Mouse (Mus musculus) thymus, postnatal 10 days (tissue): Measurements from ENCODE around the gene Map6.
"Not testable (repeated sequence)": the region's sequence is repeated elsewhere in the genome, so short reads cannot be mapped to it uniquely, and the experiment has no call there.

Experiments used
- DNase-seq, 2 experiments: peaks; one replicate each; pipeline ENCODE4 v3.0.0; 2021; ENCODE audit warnings: low spot score in 2 of 2

Gene Map6

DNA sequence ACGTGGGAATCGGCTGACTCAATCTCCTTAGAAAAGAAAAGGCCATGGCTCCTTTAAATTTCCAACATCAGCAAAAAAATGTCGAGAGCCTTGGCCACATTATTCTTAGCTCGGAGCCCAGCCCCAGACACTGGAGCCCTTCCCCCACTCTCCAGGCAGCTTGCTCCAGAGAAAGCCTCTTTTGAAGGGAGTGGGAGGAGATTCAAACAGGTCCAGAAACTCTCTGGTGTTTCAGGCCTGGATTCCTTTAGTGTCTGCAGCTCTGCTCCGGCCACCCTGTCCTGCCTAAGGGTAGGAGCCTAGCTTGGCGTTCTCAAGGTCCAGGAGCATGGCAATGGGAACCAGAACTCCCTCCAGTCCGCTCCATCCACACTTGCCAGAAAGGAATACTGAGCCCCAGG lies 88.5 kb downstream of the Map6 start:
- DNase-seq, result no peak

DNA sequence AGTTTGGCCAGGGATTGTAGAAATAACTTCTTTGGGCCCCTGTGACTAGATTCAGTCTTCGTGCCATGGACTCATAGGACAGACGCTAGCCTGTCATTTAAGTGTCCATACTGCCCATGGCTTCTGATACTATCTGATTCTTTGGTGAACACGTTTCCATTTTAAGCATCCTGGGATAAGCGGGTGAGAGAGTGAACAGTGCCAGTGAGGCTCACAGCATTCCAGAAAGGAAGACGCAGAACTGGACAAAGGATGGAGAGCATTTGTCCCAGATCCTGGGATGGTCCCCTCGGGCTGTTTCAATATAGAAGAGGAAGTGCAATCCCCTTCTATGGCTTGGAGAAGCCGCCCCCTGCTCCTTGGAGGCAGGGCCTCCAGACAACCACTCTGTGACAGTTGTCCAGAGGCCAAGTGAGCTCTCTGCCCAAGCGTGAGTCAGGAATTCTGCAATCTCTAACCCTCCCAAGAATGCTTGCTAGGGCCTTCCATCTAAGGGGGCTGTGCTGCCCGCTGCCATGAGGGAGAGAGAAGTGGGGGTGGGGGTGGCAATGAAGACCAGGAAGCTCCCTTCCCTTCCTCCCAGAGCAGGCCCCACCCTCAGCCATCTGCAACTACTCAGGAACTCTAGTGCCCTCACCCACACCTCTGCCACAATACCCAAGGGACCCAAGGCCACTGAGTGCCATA lies 89.1 kb downstream of the Map6 start:
- DNase-seq, result no peak

DNA sequence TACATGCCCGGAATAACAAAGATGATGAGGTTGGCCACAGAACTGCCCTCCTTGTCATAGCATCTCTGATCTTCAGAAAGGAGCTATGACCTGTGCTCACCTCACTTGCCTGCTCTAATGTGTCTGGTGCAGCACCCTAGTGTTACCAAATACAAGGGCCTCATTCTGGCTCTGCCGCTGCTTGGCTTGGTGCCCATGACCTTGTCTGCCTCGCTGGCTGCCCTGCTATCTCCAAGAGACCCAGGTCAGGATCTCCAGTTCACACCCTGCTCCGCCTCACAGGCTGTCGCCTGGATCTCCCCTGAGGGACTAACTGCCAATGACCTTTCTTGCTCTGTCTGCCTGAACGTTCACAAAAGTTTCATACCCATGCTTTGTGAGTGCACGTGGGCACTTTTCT lies 90.0 kb downstream of the Map6 start:
- DNase-seq, result no peak

DNA sequence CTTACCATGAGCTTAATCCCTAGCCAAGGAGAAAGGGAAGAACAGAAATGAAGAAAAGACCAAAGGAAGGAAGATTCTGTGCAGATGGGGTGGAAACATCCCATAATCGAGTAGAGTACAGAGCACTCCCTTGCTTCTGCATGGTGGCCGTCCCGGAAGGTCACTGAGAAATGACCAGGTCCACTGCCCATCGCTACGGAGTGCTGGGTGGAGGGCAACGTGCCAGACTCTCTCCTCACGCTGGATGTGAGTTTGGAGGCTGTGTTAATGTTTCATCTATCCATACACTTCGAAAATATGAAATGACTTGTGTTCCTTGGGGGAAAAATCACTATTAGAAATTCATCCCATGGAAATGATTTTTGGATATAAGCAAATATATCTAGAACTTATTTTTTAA lies 91.1 kb downstream of the Map6 start:
- DNase-seq, result no peak

DNA sequence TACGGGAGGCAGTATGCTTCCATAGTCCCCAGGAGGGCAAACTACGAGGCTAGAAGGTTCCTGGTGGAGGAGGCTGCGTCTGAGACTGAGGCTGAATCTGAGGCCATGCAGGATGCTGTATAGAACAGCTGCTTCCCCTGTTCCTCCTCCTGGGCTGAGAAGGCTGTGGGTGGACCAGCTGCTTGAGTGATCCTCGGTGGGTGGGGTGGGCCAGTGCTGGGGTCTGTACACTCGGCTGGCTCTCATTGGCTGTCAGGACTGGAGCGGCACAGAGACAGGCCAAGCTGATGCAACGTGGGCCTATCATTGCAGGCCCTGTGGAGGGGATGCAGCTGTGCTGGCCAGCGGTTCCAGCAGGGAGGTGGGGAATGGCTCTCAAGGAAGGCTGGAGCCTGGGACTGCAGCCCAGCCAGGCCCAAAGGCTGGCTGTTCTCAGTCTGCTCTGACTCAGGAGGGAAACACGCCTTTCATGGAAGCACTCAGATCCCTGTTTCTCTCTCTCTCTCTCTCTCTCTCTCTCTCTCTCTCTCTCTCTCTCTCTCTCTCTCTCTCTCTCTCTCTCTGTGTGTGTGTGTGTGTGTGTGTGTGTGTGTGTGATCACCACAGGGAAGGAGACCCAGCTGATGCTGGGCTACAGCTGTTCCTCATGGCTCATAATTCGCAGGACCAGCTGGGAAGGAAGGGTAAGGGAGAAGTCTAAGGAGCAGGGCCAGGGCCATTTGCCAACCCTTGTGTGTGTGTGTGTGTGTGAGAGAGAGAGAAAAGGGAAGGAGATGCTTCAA lies 93.0 kb downstream of the Map6 start:
- DNase-seq, result peak; percentile 9 to 22

DNA sequence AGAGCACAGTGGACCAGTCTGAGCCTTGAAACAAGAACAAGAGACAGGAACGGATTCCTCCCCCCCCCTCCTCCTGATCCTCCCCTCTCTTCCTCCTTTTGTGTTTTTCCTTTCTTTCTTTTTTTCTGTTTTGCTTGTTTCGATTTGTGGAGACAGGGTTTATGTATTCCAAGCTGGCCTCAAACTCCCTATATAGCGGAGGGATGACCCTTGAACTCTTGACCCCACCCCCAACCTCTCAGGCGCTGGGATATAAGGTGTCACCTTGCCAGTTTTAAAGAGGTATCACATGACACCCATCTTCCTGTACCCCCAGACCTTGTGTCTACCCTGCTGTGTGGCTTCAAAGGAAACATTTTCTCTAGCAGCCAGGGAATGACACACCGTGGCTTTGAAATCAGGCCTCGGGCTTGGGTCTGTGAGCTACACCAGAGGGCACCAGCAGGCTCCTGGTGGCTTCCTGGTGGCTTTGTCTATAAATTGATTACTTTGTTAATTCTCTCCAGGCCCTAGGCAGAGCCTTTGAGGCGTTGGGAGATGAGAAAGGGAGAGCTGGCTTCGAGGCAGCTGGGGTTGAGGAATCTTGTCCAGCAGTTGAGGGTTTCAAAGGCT lies 93.7 kb downstream of the Map6 start:
- DNase-seq, result no peak

DNA sequence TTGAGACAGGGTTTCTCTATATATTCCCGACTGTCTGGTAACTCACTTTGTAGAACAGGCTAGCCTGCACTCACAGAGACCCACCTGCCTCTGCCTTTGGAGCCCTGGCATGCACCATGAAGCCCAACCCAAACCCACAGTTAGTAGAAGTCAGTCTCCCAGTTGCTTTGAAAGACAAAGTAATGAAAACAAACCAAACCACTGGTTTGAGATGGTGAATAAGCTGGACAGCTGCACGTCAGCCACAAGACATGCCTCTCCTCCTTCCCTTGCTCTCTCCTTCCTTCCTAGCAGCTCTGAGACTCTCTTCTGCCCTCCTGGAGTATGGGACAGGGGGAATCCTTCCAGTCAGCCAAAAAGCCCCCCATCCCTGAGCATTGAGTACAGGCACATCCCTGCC lies 94.9 kb downstream of the Map6 start:
- DNase-seq, result no peak

DNA sequence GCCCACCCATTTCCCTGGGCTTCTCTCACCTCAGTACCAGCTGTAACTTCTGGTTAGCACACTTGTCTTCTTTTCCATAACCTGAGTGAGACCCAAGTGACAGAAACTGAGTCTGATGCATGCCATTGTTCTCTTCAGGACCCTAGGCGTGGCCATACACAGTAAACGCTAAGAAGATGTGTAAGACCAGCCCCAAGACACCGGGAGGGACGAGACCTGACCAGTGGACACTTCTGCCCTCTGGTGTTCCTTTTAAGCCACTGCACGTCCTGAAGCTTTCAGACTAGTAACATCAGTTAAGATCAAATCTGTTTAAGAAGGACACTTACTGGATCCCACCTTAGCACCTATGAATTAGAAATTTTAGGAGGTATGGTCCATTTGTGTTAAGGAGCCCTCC lies 97.8 kb downstream of the Map6 start:
- DNase-seq, result peak in 1 of 2 experiments; percentile 40

DNA sequence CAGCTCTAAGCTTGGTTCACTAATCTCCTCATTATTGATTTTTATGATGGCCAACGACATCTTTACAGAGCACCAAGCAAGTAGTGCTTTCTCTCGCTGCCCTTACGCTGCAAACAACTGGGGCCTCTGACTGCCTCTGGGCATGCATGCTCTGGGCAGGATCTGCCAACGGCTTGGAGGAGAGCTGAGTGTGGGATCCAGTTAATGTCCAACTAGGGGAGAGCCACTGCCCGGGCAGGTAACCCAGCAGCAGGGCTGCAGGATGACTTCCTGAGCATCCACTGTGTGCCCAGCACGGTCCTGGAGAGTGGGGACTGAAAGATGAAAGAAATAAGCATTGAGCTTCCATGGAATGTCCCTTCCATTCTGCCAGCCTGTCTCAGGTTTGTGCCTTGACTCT lies 99.5 kb downstream of the Map6 start:
- DNase-seq, result no peak

DNA sequence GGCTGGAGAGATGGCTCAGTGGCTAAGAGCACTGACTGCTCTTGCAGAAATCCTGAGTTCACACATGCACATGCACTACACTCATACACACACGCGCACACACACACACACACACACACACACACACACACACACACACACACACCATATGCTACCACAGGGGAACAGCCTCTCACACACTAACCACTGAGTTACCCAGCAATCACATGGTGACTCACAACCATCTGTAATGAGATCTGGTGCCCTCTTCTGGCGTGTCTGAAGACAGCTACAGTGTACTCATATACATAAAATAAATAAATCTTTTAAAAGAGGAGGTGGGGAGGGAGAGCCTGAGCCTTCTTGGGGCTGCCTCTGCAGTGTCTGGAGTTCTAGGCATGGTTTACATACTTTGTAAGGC lies 107.1 kb downstream of the Map6 start:
- not testable (repeated sequence) for DNase-seq

DNA sequence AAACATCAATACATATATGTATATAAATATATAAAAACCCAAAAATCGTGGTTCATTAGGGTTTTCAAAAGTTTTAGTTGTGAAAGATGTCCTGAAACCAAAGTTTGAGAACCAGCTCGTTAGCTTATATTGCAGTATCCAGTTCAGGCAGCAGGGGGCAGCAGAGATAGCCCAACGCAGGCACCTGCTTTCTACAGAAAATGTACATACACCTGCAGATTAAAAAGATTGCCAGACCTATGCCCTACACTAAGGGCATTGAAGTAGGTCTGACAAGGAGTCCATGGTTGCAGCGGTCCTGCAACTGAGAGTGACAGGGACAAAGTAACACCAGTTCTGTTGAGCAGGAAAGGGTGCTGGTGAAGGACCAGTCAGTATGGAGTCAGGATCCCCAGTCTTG lies 108.2 kb downstream of the Map6 start:
- DNase-seq, result peak; percentile 59 to 85

DNA sequence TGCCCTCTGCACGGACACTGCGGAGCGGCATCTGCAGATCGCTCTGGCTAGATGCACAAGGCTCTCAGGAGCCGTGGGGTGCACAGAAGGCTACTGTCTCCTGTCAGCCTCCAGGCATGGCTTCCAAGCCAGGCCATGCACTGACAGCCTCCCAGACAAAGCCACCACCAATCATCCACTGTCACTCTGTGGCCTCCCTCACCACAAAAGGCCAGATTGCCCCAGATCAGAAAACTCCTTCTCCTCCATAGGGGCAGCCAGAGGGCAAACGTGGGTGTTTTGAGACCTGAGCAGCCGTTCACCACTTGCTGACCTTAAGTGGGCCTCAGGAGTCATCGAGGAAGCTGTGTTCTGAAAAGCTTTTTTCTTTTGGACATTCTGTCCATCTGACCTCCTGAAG lies 111.6 kb downstream of the Map6 start:
- no peak for DNase-seq

DNA sequence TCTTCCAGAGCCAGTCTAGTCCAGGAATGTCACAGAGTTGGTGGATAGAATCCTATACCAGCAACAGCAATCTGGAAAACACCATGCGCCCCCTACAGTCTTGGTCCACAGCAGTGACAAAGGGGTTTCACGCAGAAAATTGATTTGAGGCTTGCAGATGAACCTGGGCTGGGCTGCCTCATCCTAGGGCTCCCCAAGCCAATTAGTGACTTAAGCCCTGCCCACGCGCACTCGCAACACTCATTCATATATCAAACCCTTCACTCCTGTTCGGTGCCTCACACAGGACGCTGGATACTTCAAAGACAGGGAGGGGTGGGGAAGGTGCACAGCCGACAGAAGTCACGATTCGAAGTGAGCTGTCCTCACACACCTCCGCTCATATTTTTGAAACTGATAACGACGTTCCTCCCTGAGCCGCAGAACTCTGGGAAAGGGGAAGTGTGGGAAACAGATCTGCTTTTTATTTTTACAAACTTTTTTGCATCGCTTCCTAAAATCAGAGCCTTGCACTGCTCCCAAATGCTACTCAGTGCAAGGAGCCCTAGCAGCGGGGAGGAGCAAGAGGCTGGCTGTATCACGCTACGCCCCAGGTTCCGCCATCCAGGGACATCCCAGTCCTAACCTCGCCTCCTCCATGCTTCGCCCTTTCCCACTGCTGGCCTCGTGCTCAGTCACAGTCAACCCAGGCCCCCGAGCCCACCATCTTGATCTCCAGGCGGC lies 113.4 kb downstream of the Map6 start:
- peak in 1 of 2 experiments; percentile 34 for DNase-seq

DNA sequence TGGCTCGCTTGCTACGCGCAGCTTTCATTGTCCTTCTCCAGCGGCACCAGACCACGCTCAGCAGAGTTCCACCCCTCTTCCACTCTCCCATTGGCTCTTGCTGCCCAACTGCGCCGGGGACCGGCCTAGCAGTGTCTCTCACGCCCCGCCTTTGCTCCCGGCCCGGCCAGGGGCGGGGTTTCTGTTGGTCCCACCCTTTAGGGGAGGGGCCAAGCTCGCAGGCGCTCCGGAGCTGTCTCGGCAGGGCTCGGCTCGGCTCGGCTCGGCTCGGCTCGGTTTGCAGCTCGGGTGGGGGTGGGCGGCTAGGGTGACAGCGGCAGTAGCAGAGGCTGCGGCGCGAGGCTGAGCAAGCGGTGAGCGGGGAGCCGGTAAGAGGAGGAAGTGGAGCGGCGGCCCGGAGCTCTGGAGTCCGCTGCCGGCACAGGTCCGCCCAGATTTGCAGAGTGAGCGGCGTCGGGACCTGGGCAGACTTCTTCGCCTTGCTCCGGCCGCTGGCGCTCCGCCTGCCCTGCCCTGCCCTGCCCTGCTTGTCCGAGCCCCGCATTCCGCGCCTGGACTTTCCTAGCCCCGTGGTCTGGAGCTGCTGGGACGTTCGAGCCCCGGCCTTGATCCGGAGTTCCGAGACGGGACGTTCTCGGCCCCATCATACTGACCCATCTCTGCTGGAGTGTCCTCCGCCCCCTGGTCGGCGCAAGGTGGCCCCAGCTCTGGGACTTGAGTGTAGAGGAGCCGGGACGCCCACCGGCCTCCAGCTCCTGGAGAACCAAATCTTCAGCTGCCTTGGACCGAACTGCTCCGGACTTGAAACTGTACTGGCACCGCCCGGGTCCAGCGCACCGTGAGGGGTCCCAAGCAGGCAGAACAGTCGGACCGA lies 114.2 kb downstream of the Map6 start, which contains the start of gene Gdpd5:
Gdpd5 (plus strand) TSS at position 201 of the 874 bp plus-strand sequence.
- peak; percentile 92 to 99 for DNase-seq

DNA sequence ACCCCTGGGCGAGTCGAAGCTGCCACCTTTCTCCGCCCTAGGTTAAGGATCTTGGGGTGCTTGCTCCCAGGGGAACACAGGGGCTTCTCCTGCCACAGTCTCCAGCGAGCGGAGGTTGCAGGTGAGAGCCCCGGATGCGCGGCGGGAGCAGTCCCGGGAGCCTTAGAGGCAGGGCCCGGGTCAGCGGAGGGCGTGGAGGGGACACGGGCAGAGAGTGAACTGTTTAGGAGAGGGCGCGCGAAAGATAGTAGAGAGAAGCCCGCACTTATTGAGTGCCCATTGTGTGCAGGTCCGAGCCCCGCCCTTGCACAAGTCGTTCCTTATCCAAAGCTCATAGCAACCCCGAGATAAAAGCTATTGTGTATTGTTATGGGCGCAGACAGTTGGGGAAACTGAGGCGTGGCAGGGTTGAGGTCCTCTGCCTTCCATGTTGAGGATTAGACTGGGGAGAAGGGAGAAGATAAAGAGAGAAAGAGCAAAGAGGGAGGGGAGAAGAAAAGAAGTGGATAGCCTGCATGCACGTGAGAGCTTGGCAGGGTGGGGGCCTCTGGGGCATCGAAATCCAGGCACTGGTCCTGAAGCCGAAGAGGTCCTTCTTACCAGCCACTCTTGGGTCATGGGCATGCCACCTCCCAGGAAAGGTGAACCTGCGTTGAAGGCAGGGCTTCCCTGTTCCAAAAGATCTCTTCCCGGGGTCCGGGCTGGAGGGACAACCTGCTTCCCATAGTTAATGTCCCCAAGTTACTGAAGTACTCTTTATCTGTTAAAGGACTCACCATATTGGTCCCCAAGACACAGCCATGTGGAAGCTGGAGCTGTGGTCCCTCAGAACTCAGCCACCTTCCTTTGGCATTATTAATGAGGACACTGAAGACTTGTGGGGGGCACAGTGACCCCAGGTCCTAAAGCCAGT lies 115.1 kb downstream of the Map6 start:
- peak in 1 of 2 experiments; percentile 11 for DNase-seq

DNA sequence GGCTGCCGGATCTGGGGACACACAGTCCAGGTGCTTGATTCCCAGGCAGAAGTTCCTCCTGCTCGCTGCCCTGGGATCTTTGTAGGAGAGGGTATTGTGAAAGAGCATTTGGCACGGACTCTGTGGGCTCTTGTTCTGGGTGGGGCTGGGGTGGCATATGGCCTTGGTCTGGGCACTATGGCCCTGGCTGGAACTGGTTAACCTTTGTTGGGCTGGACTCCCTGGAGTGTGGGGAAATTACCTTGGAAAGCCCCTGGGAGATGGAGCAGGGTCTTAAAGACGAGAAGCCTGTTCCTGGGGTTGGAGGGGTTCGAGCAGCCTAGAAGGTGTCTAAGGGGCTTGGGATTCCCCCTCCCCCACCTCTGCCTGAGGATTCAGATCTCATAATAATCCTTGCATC lies 116.0 kb downstream of the Map6 start:
- DNase-seq, result no peak

DNA sequence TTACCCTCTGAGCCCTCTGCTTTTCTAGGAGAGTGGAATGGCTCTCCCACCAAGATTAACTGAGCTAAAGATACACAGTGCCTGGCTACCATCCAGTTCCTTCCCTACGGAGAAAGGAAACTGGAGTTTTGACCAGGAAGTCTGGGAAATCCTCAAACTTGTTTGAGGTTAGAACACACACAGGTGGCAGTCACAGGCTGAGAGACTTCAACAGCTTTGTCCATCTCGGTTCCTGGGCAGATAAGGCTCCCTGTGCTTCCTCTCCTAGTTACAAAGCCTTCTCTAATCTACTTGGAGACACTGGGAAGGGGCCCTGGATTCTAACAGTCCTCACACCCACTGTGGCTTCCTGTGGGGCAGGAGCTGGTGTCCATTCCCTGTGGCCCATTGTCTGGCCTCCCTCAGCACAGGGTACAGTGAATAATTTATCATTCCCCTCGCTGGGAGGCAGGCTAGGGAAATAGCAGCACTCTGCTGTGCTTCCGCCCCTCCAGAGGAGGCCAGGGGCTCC lies 116.9 kb downstream of the Map6 start:
- DNase-seq, result no peak

DNA sequence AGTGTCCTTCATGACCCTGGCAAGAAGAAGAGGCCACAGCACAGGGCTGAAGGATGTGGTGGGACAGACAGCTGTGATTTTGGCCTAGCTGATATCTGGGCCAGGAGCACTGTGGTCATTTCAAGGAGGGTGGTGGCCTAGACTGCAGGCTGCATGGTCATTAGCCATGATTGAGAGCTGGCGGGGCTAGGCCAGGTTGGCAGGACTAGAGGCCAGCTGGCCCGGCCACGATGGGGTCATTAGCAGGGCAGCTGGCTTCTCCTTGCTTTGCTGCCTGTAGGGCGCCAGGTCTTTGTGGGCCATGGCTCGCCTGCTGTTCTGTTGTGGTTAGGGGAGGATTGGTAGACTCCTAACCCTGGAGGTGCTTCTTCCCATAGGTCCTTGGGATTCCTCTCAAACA lies 118.8 kb downstream of the Map6 start:
- no peak for DNase-seq
